Mouse (Mus musculus) embryonic facial prominence, embryonic 14.5 days (tissue): ENCODE data around the gene Cdc42. TPM values are rescaled to one million over a fixed set of nuclear protein-coding genes. Genes with fewer than 3 reads are reported as not detected.
A peak's percentile ranks its signal among the peaks of the same experiment; 100 is the strongest.

ENCODE experiments used
- ATAC-seq: fragments of 200-750 bp; cut with Nextera tagmentation; 2 replicates; pipeline ENCODE4 v1.8.0; 2017; ENCODE audit warnings: low read depth, moderate number of reproducible peaks, moderate TSS enrichment
- DNase-seq: peaks from one replicate; pipeline ENCODE4 v3.0.0-alpha.2; 2015; ENCODE audit warnings: low spot score
- H3K27ac ChIP-seq: fragments of 300-500 bp; sonication (generic); replicated peaks from 2 replicates; pipeline ENCODE4 v1.5.1; 2014; ENCODE audit warnings: low read depth, mild to moderate bottlenecking, low read length, moderate library complexity
- H3K27me3 ChIP-seq: fragments of 300-500 bp; sonication (generic); replicated peaks from 2 replicates; pipeline ENCODE4 v1.6.1; 2014; ENCODE audit warnings: low read length; ENCODE audit not compliant: control insufficient read depth, insufficient read depth
- H3K36me3 ChIP-seq: fragments of 300-500 bp; sonication (generic); 2 replicates; pipeline ENCODE4 v1.6.1; 2014; ENCODE audit warnings: low read length, mixed read lengths; ENCODE audit not compliant: control insufficient read depth, insufficient read depth
- H3K4me1 ChIP-seq: fragments of 300-500 bp; sonication (generic); 2 replicates; pipeline ENCODE4 v1.6.1; 2014; ENCODE audit warnings: antibody characterized with exemption, low read length; ENCODE audit not compliant: control insufficient read depth, insufficient read depth
- H3K4me2 ChIP-seq: fragments of 300-500 bp; sonication (generic); 2 replicates; pipeline ENCODE4 v1.6.1; 2014; ENCODE audit warnings: low read depth, mild to moderate bottlenecking, low read length, moderate library complexity, mixed read lengths
- H3K4me3 ChIP-seq: fragments of 300-500 bp; sonication (generic); 2 replicates; pipeline ENCODE4 v1.5.1; 2014; ENCODE audit warnings: low read depth, mild to moderate bottlenecking, low read length
- H3K9ac ChIP-seq: fragments of 300-500 bp; sonication (generic); 2 replicates; pipeline ENCODE4 v1.6.1; 2014; ENCODE audit warnings: low read depth, mild to moderate bottlenecking, low read length, moderate library complexity, mixed read lengths
- H3K9me3 ChIP-seq: fragments of 300-500 bp; sonication (generic); 2 replicates; pipeline ENCODE4 v1.6.1; 2016; ENCODE audit warnings: low read length; ENCODE audit not compliant: control insufficient read depth
- WGBS: fragments of 180-500 bp; shearing (Covaris S2); extraction: QIAGEN DNeasy Blood & Tissue Kit; methylation state at CpG from one replicate; pipeline ENCODE4 v1.1.7; 2014; 5-methylcytosine and 5-hydroxymethylcytosine counted together
- polyA plus RNA-seq: library from polyadenylated mRNA; unstranded; fragments of >200 nt; fragmentation: Nextera tagmentation; extraction: Ambion mirVana; gene quantifications from 2 replicates; pipeline ENCODE4 v1.2.1, GENCODE M21; 2014

Cdc42 gene
- polyA plus RNA-seq, 1 experiment from 2014 or later: 714 TPM

DNA sequence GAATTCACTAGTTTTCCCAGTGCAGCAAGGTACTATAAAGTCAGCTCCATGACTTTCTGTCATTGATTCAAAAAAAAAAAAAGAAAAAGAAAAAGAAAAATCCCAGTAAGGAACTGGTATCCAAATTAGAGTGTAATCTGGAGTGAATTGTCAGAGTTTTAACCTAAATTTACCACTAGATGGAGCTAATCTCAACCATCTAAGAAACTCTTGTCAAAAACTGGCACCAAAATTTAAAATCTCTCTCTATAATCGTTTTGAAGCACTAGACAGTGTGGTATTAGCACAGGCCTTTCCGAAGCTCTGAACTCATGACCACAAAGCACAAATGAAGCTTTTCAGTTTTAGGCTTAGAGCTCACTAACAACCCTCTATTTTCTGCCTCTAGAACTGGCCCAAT lies 44.0 kb downstream of the Cdc42 start:
- Histone ChIP-seq H3K4me1 (no peaks in the 10 kb centered on the region), H3K27me3 (no peaks in the 10 kb centered on the region), H3K9me3 (no peaks in the 10 kb centered on the region), H3K27ac (no peak overlapping the region), H3K4me3 (no peak overlapping the region), H3K36me3 (peaks cover 37% of the 10 kb centered on the region; the same call in 1 of the 2 replicates), H3K4me2 (no peak overlapping the region), H3K9ac (no peak overlapping the region)
- no peak for ATAC-seq
- peak; percentile 68 for DNase-seq
- 38% methylated on average over 2 of the region's 2 CpGs for WGBS

DNA sequence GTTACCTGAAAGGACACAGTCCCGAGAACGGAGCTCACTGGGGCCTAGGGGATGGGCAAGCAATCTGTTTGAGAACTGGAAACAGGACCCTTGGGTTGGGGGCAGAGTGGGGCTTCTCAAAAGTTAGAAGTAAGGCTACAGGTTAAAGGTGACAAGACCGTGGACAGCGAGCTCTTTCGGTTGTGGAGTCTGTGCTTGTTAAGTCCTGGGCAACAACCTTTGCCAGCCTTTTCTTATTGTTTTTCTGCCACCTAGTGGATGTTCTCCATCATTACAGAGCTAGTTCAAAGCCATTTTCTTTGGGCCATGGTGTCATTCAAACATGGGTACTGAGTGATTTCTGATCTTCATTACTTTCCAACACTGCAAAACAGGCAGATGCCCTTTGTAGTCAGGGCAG lies 49.1 kb downstream of the Cdc42 start:
- DNase-seq (peak; percentile 75), ATAC-seq (no peak)
- no peaks in the 10 kb centered on the region for H3K9me3 ChIP-seq
- 56% methylated on average over 5 of the region's 5 CpGs for WGBS
- H3K4me3 ChIP-seq: no peak overlapping the region
- H3K4me1 ChIP-seq: peaks cover 3% of the 10 kb centered on the region; the same call in 1 of the 2 replicates
- H3K9ac ChIP-seq: no peak overlapping the region
- no peak overlapping the region for H3K27ac ChIP-seq
- 0 out of 2 replicates have a peak, but pooled peaks cover 13% of the 10 kb centered on the region for H3K36me3 ChIP-seq
- no peaks in the 10 kb centered on the region for H3K27me3 ChIP-seq
- no peak overlapping the region for H3K4me2 ChIP-seq

DNA sequence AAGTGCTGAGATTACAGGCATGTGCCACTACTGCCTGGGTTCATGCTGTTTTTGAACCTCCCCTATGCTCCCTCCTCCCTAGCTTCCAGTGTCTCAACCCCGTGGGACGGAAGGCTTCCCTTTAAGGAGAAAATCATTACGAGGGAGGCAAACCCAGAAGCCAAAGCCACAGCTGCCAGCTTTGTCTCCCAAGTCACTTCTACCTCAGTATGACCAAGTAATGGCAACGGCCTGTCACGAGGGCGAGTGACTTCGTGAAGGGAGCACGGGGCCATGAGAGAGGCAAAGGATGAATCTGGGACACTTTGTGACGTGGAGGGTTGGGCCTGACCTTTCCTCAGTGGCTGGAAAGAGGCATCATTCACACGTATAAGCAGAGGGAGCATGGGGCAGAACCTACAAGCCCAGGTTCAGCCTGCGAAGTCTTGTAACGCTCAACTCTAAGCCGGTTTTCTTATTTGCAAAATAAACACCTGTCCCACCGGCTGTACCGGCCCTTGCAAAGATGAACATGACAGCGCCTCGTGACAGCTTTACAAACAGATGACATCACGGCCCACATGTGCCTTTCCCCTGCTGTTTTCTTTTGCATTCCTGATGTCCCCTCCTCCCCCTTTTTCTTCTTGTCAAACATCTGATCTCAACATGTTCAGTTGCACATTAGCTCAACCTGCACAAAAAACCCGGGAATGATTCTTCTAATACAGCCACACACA lies 50.4 kb downstream of the Cdc42 start:
- H3K4me1 ChIP-seq: peaks cover 3% of the 10 kb centered on the region; the same call in 1 of the 2 replicates
- no peak overlapping the region for H3K27ac ChIP-seq
- no peaks in the 10 kb centered on the region for H3K27me3 ChIP-seq
- no peak overlapping the region for H3K9ac ChIP-seq
- H3K36me3 ChIP-seq: 0 out of 2 replicates have a peak, but pooled peaks cover 7% of the 10 kb centered on the region
- no peak for ATAC-seq
- no peak overlapping the region for H3K4me2 ChIP-seq
- no peaks in the 10 kb centered on the region for H3K9me3 ChIP-seq
- H3K4me3 ChIP-seq: no peak overlapping the region
- 62% methylated on average over 19 of the region's 19 CpGs for WGBS
- DNase-seq: peak; percentile 68

DNA sequence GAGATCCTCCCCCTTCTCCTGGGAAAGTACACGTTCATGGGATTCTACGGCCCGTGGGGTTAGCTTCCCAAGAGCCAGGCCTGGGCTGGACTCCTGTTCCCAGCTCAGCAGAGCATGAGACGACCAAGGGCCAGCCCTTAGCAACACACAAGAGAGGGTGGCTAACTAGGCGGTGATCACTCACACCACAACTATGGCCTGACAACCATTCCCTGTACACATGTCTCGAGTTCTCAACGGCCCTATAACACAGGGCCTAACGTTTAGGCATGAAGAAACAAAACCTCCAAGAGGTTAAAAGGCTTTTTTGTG lies 51.0 kb downstream of the Cdc42 start:
- peaks cover 3% of the 10 kb centered on the region for H3K4me1 ChIP-seq
- H3K4me3 ChIP-seq: no peak overlapping the region
- H3K4me2 ChIP-seq: no peak overlapping the region
- no peaks in the 10 kb centered on the region for H3K27me3 ChIP-seq
- H3K36me3 ChIP-seq: 0 out of 2 replicates have a peak, but pooled peaks cover under 1% of the 10 kb centered on the region
- no peak overlapping the region for H3K27ac ChIP-seq
- whole genome bisulfite sequencing: 62% methylated on average over 8 of the region's 8 CpGs
- DNase-seq (no peak), ATAC-seq (no peak)
- H3K9ac ChIP-seq: 0 out of 2 replicates have a peak overlapping the region, but pooled peaks have one; percentile 16
- H3K9me3 ChIP-seq: no peaks in the 10 kb centered on the region

DNA sequence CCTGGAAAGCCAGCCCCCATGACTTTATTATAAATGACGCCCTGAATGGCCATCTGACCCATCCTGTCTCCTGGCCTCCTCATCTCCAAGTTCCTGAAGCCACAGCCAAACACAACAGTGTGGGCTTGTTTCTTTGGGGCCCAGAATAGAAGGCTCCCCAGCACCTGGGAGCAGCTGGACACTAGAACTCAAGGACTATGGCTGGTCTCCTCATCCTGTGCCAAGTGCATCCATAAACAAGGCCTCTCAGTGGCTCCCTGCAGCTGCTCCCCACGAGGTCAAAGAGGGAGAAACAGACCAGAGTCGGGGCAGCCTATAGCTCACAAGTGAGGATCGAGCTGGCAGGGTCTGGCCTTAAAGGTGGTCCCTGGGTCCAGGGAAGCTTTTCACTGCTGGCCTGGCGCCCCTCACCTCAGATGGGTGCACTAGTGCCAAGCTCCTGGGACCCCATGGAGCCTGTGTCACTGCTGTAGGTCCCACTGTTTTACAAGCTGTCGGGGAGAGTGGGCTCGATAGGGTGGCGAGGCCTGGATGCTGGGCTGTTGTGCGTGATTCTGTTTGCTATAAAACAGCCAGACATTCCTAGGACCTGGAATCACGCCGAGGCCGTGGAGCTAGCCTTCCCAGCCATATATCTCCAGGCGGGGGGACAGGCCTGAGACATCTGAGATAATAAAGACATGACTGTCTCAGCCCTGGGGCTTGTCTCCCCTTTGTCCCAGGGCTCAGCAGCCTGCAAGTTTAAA lies 51.5 kb downstream of the Cdc42 start:
- ATAC-seq: no peak
- no peak overlapping the region for H3K27ac ChIP-seq

DNA sequence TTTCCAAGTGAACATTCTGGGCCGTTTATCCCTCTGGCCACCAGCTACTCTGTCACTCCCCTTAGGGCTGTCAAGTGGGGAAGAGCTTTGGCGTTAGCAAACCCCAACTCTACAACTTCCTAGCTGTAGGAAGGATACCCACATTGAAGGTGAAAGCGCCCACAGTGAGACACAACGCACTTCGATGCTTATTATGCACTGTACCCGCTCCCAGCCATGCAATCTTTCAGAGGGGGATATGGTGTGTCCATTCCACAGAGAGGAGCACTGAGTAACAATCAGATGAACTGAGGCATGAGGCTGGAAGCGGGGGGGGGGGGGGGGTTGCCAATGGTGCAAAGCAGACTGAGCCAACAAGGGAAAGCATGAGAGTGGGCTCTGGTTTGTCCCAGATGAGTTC lies 52.5 kb downstream of the Cdc42 start:
- no peak overlapping the region for H3K4me2 ChIP-seq
- H3K4me1 ChIP-seq: peaks cover 3% of the 10 kb centered on the region
- no peak for DNase-seq
- no peak for ATAC-seq
- no peaks in the 10 kb centered on the region for H3K9me3 ChIP-seq
- H3K36me3 ChIP-seq: no peaks in the 10 kb centered on the region
- no peak overlapping the region for H3K4me3 ChIP-seq
- H3K27me3 ChIP-seq: no peaks in the 10 kb centered on the region
- no peak overlapping the region for H3K9ac ChIP-seq
- 86% methylated on average over 6 of the region's 7 CpGs for WGBS
- no peak overlapping the region for H3K27ac ChIP-seq

More for the DNA sequence above, 51.5 kb downstream of the Cdc42 start:
- H3K4me2 ChIP-seq: no peak overlapping the region
- no peak overlapping the region for H3K4me3 ChIP-seq
- no peak for DNase-seq
- peak overlapping the region; percentile 16; the same call in 1 of the 2 replicates for H3K9ac ChIP-seq
- H3K36me3 ChIP-seq: no peaks in the 10 kb centered on the region
- 73% methylated on average over 13 of the region's 13 CpGs for WGBS
- H3K4me1 ChIP-seq: peaks cover 3% of the 10 kb centered on the region
- no peaks in the 10 kb centered on the region for H3K27me3 ChIP-seq
- no peaks in the 10 kb centered on the region for H3K9me3 ChIP-seq

DNA sequence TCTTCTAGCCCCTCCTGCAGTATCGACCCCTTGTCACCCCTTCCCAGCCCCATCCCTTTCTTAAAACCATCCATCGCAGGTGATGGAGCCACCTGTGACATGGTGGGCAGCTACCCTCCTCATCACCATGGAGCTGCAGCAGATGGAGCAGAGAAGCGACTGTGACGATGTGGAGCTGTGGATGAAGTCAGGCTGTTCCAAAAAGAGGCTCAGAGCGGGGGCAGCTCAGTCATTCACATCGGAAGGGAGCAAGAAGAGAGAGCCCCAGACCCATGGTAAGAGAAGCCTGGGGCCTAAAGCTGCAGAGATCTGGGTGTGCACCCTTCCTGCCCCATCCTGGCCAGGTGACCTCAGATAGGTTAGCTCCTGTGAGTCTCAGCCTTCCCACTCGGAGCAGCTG lies 53.4 kb downstream of the Cdc42 start:
- Histone ChIP-seq H3K36me3 (no peaks in the 10 kb centered on the region), H3K27me3 (no peaks in the 10 kb centered on the region), H3K9me3 (no peaks in the 10 kb centered on the region), H3K4me3 (no peak overlapping the region), H3K4me1 (peaks cover 3% of the 10 kb centered on the region), H3K4me2 (no peak overlapping the region), H3K9ac (no peak overlapping the region), H3K27ac (no peak overlapping the region)
- WGBS: 86% methylated on average over 7 of the region's 7 CpGs
- ATAC-seq (no peak), DNase-seq (no peak)

DNA sequence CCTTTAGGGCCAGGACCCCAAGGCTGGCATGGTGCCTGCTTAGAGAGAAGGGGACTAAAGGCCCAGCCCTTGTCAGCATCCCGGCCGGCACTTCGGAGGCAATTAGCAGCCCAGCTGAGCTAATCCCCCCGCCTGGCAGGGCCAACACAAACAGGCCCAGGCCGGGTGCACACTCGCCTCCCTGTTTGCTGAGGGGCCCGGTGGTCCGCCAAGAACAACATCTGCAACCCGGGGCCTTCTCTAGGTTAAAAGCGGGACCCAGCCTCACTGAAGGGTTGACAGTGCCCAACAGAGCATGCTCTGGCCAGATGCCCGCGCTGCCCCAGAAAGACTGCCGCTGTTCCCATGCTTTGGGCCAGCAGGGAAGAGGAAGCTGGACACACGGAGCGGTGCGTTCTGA lies 55.9 kb downstream of the Cdc42 start:
- H3K36me3 ChIP-seq: no peaks in the 10 kb centered on the region
- 63% methylated on average over 14 of the region's 16 CpGs for WGBS
- no peak overlapping the region for H3K4me2 ChIP-seq
- H3K9ac ChIP-seq: no peak overlapping the region
- ATAC-seq (0 out of 2 replicates have a peak, but pooled peaks have one; percentile 38), DNase-seq (peak; percentile 54)
- H3K9me3 ChIP-seq: no peaks in the 10 kb centered on the region
- no peaks in the 10 kb centered on the region for H3K27me3 ChIP-seq
- no peak overlapping the region for H3K27ac ChIP-seq
- peaks cover 3% of the 10 kb centered on the region; the same call in 1 of the 2 replicates for H3K4me1 ChIP-seq
- no peak overlapping the region for H3K4me3 ChIP-seq
